Mouse (Mus musculus): ENCODE data around the gene Ftl1.

The Ftl1 gene

DNA sequence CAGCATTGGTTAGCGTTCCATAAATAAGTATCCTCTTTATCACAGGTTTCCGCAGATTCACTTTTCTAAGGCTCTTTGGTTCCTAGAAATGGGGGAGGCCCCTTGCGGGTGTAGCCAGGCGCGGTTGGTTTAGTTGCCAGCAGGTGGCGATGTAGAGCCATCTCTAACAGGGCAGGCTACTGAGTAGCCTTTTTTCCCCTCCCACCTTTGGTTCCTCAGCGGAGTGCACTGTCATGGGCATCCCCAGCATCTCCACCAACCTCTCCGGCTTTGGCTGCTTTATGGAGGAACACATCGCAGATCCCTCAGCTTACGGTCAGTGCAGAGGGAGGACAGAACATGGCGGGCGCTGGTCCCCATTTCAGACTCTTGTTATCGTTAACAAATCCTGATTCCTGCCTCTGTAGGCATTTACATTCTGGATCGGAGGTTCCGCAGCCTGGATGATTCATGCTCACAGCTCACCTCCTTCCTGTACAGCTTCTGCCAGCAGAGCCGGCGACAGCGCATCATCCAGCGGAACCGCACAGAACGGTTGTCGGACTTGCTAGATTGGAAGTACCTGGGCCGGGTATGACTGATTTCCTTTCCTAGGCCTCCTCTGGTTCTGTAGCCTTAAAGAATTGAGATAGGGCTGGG lies 8.2 kb downstream of the Ftl1 start:
- peak; percentile 92 to 93 for DNase-seq (ENCODE audit: low spot score in 2 of 2)

DNA sequence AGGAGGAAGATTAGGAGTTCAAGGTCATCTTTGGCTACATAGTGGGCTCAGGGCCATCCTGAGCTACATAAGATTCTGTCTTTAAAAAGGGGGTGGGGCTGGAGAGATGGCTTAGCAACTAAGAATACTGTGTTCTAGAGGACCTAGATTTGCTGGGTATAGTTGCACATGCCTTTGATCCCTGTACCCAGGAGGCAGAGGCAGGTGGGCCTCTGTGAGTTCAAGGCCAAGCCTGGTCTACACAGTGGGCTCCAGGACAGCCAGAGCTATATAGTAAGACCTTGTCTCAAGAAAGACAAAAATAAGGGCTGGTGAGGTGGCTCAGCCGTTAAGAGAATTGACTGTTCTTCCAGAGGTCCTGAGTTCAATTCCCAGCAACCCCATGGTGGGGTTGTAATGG lies 9.7 kb downstream of the Ftl1 start:
- DNase-seq (ENCODE audit: low spot score in 2 of 2) = no peak

DNA sequence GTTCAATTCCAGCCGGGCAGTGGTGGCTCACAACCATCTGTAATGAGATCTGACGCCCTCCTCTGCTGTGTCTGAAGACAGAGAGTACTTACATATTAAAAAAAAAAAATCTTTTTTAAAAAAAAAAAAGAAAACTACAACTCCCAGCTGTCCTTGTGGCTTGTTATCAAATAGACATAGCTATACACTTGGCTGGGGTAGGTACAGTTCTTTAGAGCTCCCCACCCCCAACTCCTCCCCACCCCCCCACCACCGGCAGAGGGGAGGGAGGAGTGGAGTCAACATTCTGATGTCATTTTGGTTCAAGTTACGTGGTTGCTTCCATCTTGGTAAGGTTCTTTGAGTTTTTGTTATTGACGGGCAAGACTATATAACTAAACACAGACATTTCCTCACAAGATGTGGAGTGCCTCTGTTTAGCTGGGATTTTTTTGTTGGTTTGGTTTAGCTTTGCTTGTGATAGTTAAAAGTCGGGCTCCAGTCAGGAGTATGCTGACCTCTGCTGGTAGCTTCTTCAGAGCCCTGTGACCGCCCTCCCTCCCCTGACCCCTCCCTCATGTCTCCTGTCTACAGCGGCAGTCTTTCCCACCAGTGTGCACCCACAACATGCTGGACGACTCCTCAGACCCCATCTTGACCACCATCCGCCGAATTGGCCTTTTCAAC lies 12.2 kb downstream of the Ftl1 start:
- DNase-seq (ENCODE audit: low spot score in 2 of 2) = no peak

DNA sequence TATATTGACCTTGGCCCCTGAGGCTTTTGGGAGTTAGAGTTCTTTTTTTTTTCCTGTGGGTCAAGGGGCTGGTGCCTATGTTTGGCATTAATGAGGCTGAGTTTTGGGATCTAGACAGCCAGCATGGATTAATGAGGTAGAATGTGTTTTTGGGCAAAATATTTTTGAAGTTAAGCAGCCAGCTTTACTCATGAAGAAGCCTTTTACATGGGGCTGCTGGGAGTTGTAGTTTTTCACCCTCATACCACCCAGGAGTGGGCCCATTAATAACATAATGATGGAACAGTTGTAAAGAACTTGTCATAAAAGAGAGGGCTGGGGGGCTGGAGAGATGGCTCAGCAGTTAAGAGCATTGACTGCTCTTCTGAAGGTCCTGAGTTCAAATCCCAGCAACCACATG lies 13.1 kb downstream of the Ftl1 start:
- DNase-seq (ENCODE audit: low spot score in 2 of 2) = no peak

DNA sequence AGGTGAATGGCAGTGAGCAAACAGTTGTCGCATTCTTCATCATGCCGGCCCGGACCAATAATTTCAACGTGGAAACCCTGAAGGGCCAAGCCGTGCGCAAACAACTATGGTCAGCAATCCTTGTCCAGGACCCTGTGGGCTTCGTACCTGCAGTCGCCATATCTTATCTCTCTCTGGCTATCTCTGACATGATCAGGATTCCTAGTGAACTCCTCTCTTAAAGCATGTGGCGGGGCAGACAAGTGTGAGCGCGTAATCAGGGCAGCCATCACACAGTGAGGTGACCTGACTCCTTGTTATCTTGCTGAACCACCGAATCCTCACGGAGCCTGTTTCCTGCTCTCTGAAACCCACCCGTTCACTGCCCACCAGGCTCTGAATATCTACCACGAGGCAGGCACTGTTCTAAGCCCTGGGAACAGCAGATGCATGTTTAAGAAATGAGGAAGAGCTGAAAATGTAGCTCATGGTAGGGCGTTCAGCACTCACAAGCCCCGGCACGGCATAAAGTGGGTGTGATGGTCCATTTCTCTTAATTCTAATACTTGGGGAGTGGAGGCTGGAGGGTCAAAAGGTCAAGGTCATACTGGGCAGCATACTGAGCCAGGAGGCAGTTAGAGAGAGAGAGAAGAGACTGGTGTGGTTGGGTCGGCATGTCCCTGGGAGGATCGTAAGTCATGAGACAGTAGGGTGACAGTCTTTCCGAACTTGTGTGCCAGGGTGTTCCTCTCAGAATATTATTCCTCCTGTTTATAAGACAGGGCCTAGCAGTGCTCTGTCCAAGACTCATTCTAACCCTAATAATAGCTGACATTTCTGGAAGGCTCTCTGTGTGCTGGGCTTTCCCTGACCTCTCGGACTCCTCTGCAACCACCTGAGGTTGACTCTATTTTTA lies 15.9 kb downstream of the Ftl1 start:
- DNase-seq (ENCODE audit: low spot score in 2 of 2) = no peak

DNA sequence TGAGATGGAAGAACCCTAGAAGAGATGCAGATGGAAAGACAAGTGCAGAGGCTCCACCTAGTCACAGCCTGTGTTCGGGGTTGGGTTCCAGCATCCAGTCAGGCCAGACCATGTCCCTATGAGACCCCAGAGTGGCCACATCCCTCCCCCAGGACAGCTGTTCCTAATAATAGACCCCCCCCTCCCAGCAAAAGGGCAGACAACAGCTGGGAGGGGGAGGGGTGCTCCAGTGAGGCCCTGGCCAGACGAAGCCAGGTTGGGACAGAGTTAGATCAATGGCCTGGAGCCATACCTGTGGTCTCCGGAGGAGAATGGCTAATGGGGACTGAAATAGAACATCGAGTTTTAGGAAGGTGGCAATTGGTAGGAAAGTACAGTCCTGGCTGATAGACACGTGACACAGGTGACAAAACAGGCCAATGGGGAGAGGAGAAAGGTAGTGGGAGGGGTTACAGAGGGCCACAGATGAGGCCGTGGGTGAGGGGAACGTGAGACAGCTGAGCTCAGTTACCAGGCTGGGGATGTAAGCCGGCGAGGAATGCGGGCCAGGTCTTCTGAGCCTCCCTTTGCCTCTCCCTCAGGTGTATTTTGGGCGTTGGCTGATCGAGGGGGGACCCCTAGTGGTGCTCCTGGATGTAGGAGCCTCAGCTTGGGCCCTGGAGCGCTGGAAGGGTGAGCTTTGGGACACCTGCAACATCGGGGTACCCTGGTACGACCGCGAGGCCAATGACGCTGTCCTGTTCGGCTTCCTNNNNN lies 22.0 kb downstream of the Ftl1 start, which contains the start of gene Ruvbl2:
Gene Ruvbl2, minus strand, starts transcription at position 576 of the 756 bp plus-strand sequence.
- DNase-seq (ENCODE audit: low spot score in 2 of 2) = no peak

DNA sequence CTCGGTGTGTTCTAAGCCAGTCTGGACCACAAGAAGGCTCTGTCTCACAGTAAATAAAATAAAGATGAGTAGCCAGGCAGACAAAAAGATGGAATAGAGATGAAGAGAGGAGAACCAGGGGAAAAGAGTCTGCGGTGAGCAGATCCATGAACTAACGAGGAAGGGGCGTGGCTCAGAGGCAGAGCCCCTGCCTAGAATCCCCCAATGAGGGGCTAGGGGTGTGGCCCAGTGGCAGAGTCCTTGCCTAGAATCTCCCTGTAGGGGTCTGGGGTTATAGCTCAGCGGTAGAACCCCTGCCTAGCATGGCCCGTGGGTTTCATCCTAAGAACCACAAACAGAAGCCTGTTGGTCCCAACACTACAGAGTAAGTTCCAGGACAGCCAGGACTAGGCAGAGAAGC lies 22.6 kb downstream of the Ftl1 start:
- DNase-seq (ENCODE audit: low spot score in 2 of 2) = no peak

DNA sequence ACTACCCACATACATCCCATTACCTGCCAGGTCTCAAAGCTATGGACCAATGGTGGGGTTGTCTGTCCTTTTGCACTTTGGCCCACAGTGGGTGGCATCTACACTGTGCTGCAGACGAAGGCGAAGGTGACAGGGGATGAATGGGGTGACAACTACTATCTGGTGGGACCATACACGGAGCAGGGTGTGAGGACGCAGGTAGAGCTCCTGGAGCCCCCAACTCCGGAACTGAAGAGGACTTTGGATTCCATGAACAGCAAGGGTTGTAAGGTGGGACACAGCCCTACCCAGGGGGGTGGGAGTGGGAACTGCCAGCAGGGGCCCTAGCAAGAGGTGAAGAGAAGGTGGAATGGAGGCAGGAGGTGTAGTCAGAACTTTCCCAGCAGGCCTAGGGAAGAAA lies 23.2 kb downstream of the Ftl1 start:
- DNase-seq (ENCODE audit: low spot score in 2 of 2) = no peak

DNA sequence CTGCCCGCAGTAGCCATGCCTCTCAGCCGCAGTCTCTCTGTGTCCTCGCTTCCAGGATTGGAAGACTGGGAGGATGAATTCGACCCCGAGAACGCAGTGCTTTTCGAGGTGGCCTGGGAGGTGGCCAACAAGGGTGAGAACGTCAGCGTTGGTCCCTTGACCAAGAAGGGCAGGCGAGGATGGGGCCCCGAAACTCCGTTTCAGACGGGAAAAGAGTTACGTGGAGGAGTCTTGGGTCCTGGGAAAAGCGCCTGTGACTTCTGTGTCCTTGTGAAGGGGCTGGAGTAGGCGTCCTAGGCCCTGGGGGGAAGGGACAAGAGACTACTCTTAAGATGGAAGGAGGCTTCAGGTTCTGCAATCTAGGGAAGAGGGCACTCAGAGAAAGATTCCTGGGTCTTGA lies 24.6 kb downstream of the Ftl1 start:
- DNase-seq (ENCODE audit: low spot score in 2 of 2) = peak in 1 of 2 experiments; percentile 16

DNA sequence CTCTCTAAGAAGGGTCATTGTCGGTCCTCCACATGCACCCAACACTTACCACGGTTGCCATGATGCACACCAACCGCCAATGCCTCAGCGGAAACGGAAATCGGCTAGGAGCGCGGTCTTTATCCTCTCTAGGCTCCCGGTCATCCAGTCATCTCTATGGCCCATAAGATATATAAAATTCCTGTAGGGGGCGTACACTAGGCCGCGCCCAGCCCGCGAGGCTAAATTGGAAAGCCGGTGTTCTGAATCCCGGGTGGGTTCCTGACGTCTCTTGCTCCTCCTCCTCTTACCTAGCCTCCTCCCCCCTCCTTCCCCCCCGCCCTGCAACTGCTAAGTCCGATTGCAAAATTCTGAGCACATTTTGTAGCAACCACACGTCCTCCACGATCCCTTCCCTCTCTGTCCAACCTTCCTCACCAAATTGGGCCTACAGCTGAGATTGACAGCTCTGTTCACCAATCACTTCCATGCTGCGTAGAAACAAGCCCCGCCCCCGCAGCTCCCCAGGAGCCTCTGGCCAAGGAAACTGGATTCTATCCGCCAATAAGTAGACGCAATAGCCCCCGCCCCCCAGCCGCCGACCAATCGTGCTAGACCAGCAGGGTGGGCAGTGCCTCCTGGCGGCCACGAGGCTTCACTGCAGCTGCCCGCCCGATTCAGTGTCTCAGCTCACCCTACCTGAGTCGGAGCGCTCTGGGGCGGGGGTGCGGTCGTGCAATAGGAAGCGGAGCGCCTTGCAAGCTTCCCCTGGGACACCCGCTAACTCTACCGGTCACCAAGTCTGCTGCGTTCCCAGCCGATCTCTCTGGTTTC lies 25.3 kb downstream of the Ftl1 start, which contains the start of gene Gys1:
Gene Gys1, plus strand, starts transcription at position 642 of the 813 bp plus-strand sequence.
- peak; percentile 100 for DNase-seq (ENCODE audit: low spot score in 2 of 2)

DNA sequence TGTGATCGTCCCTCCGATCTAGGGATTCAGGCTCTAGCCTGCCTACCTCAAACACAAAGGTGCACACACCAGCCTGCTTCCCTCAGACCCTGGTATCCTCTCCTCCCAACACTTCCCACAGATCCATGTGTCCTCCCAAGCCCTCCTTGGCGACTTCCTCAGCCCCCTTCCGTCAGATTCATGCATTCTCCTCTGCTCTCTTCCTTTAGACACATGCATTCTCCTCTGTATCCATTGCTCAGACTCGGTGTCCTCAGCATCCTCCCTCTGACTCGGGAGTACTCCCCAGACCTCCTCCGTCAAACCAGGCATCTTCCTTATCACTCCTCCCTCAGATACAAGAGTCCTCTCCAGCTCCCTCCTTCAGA lies 25.9 kb downstream of the Ftl1 start:
- DNase-seq (ENCODE audit: low spot score in 2 of 2) = no peak

DNA sequence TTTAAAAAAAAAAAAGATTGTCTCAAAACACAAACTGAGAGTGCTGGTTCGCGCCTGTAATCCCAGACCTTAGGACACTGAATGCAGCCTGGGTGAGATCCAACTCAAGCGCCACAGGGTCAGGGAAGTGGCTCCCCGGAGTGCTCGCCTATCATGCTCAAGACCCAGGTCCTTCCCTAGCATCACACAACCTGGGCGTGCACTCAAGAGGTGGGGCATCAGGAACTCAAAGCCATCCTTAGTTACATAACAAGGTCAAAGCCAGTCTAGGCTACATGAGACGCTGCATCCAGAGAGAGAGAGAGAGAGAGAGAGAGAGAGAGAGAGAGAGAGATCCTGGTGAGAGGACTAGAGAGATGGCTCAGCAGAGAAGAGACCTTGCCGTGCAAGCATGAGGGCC lies 33.1 kb downstream of the Ftl1 start:
- DNase-seq (ENCODE audit: low spot score in 2 of 2) = no peak

DNA sequence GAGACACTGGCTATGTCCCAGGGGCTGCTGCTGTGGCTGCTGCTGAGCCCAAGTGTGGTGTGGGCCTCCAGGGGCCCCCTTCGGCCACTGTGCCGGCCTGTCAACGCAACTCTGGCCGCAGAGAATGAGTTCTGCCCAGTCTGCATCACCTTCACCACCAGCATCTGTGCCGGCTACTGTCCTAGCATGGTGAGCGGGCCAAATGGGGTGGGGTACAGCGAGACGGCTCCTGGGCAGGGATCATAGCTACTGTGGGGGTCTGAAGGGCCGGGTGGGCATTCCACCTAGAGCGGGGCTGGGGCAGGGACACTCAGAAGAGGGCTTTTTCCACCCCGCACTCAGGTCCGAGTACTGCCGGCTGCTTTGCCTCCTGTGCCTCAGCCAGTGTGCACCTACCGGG lies 38.5 kb downstream of the Ftl1 start:
- no peak for DNase-seq (ENCODE audit: low spot score in 2 of 2)

DNA sequence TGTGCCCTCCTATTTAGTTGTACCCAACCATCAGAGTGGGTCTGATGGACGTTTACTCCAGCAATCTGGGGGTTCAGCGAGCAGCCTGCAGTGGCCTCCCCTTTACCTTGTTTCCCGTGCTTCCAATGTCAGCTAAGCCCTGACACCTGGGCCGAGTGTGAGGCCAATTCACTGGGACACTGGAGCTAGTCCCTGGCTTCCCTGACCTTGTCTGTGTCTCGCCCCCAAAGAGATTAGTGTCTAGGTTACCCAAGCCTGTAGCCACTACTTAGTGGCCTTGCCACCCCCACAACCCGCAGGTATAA lies 39.1 kb downstream of the Ftl1 start, which contains the start of gene Lhb:
Gene Lhb, plus strand, starts transcription at position 206 of the 305 bp plus-strand sequence.
- DNase-seq (ENCODE audit: low spot score in 2 of 2) = no peak

DNA sequence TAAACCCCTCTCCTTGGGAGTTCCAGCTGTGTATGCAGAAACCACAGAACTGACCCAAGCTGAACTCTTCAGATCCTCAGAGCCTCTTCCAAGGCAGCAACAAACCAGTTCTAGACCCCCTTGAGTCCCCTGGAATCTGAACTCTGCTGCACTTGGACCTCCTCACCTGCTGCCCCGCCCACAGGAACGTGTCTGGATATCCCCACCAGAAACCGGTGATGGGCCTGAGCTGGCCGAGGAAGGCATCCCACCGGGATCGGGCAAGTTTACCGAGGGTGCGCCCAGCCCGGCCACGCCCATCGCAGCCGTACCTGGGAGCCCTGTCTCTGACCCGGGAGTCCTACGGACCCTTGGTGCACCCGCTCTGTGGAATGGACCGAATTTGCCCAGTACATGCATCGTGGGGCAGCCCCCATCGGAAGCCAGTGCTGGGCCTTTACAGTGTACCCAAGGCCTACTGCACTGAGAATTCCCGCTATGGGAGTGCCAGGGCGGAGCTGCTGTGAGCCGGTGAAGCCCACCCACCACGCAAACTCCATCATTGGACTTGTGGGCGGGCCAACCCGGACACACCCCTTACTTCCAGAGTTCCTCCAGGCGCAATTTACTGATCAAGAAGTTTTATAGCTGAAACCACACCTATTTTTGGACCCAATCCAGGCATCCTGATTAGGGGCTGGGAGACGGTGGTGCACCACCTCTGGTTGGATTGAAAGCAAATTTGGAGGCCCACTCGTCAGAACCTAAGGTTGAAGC lies 39.6 kb downstream of the Ftl1 start:
- DNase-seq (ENCODE audit: low spot score in 2 of 2) = no peak

DNA sequence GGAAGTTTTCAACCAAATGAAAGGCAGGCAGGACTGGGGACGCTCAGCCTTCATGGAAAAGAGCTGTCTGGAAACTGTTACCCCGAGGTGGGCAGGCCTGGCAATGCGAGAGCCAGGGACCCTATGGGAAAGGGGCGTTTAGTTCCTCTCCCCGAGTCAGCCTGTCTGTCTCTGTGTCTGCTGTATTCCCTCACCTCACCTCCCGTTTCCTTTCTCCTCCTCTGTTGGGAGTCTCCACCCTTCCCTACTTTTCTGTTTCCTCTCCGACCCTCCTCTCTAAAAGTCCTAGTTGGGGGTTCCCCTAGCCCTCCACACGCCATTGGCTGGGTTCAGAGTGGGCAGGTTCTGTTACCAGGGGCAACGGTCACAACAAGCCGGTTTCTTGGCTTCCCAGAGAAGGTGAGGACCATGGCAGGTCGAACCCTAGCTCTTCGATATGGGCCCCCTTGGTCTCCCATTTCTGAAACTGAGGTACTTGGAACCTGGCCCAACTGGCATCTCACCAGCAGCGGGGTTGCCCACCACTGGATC lies 41.7 kb downstream of the Ftl1 start:
- DNase-seq (ENCODE audit: low spot score in 2 of 2) = no peak

DNA sequence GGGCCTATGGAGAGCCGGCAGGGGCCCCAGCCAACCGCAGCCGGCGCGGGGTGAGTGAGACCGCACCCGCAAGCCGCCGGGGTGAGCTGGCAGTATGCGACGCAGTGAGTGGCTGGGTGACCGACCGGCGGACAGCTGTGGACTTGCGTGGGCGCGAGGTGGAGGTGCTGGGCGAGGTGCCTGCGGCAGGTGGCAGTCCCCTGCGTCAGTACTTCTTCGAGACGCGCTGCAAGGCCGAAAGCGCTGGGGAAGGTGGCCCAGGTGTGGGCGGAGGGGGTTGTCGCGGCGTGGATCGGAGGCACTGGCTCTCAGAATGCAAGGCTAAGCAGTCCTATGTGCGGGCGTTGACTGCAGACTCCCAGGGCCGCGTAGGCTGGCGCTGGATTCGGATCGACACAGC lies 44.0 kb downstream of the Ftl1 start:
- DNase-seq (ENCODE audit: low spot score in 2 of 2) = peak; percentile 51 to 52

DNA sequence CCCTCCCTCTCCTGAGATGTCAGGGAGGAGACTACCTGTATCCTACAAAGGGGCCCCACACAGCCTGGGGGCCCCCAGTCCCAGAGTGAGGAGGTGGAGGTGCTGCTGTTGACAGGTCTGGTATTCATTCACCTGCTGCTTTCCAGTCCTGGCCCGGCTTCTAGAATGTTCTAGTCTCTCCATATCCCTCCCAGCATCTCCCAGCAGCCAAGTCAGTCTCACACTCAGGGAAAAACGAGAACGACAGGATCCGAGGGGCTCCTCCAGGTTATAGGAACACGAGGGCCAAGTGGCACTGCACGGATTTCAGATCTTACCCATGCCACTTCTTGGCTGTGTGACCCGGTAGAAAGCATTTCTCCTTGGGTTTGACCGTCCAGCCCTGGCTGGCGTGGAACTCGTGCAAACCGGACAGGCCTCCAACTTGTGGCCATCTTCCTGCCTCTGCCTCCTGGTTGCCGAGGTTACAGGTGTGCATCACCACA lies 44.9 kb downstream of the Ftl1 start:
- DNase-seq (ENCODE audit: low spot score in 2 of 2) = no peak

DNA sequence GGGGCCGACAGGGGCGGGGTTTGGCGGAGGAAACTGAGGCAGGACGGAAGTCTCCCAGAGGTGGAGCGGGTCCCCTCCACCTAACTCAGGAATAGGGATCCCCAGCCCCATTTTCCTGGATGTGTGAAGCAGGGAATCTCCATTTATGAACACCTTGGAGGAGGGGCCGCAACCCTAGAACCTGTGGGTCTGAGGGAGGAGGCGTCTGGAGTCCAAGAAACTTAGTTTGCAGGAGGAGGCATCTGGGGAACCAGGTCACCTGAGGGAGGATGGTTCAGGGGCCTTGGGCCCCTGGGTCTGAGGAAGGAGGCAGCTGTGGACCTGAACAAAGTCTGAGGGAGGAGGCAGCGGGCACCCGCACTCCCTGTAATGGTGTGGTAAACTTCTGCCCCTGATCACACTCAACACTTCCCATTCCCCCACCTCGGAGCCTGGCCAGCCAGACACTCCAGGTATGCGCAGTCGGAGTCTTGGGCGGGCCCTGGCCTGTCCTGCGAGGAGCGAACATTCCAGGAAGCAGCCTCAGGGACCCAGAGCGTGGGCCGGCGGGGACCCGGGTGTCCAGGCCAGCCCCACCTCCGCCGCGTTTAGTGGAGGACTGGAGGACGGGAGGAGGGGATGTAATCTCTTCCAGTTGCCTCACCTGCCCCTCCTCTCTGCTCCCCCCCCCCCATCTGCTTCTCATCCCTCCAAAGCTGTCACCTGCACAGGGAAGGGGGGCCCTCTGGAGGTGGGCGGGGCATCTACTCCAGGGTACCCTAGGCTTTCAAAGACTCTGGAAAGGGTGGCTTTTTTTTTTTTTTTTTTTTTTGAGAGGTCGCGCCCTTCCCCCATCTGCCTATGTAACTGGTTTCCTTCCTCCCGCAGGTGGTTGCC lies 45.6 kb downstream of the Ftl1 start:
- DNase-seq (ENCODE audit: low spot score in 2 of 2) = no peak

All from right cerebral cortex, adult 2 months (tissue).